Mouse (Mus musculus): ENCODE results near the gene Pgr.

Gene Pgr

DNA sequence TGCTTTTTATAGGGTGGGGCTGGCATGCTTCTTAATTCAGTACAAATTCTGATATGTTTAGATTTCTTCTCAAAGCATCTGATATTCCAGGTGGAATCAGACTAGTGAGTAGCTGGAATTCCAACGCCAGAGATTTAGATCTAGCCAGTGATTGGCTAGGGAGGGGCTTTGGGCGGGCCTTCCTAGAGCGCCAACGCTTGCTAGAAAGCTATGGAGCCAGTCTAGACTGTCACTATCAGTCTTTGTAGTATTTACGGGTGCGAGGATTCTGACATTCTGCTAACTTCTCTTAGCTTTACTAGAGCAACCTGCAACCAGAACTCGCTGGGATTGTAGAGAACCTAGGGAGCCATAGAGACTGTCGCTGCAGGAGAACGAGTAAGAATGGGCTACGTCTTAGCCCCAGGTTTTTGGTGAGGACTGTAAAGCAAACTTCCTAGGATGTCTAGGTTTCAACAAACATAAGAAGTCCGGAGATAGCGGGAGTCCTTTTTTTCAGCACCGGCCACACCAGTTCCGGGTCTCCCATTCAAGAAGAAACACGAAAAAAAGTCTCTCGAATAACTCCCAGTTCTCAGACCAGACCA is at the start of gene Pgr:
Pgr (plus strand) TSS at position 218 of the 587 bp plus-strand sequence.
- DNase-seq = peak in 1 of 2 experiments; percentile 10

DNA sequence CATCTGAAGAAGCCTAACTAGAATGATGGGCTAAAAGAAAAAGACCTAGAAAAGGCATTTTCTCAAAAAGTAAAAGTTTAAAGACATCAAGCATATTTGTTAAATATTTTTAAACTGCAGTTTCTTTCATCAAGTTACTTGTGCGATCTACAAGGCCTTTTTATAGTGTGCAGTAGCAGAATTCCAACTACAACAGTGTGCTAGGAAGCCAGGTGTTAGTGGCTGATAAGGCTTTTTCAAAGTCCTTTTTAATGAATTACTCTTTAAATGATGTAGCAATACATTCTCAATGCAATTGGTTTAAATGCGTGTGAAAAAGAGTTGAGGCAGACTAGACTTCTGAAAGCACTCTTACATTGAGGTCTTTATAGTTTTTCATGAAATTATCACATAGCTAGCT is 42.2 kb upstream of the Pgr start:
- DNase-seq = no peak

DNA sequence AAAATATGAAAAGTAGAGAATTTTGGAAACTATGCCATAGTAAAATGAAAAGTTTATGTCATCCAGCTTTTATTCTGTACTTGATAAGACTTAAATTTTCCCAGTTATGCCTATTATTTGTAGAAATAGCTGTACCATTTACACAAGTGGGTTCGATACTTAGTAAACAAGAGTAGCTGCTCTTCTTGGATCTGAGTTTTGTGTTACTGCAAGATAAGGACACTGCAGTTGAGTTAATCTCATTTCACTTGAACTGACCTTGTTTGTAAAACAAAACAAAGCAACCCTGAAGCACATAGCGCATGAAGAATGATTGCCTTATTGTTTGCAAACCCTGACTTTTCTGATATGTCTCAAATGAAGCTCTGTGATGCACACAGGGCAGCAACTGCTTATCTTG is 31.1 kb upstream of the Pgr start:
- no peak for DNase-seq

DNA sequence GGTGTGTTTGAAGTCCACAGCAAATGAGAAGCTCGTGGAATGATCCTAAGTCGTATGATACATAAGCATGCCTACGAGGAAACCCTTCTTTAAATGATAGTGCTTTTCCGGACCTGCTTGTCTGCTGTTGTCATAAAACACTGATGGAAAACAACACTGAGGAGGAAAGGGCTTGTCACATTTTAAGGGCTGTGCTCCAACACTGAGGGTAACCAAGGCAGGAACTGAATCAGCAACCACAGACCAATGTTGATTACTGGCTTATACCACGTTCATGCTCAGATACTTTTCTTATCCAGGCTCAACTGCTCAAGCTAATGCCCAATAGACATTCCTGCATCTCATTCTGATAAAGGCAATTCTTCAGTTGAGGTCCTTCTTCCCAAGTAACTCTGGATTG is 4.4 kb upstream of the Pgr start:
- no peak for DNase-seq

DNA sequence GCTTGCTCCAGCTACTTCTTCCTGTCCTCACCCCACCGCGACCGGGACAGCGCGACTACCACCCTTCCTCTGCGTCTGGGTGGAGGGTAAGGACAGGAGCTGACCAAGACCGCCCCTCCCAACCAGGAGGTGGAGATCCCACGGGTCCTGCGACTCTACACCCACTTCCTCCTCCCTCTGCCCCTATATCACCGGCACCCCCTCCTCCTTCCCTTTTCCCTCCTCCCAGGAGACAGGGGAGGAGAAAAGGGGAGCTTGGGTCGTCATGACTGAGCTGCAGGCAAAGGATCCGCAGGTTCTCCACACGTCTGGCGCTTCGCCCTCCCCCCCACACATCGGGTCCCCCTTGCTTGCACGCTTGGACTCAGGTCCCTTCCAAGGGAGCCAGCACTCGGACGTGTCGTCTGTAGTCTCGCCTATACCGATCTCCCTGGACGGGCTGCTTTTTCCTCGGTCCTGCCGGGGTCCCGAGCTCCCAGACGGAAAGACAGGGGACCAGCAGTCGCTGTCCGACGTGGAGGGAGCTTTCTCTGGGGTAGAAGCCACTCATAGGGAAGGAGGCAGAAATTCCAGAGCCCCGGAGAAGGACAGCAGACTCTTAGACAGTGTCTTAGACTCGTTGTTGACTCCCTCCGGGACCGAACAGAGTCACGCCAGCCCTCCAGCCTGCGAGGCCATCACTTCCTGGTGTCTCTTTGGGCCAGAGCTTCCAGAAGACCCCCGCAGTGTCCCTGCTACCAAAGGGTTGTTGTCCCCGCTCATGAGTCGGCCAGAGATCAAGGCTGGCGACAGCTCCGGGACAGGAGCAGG is 775 bp downstream of the Pgr start:
- peak; percentile 48 to 65 for DNase-seq

DNA sequence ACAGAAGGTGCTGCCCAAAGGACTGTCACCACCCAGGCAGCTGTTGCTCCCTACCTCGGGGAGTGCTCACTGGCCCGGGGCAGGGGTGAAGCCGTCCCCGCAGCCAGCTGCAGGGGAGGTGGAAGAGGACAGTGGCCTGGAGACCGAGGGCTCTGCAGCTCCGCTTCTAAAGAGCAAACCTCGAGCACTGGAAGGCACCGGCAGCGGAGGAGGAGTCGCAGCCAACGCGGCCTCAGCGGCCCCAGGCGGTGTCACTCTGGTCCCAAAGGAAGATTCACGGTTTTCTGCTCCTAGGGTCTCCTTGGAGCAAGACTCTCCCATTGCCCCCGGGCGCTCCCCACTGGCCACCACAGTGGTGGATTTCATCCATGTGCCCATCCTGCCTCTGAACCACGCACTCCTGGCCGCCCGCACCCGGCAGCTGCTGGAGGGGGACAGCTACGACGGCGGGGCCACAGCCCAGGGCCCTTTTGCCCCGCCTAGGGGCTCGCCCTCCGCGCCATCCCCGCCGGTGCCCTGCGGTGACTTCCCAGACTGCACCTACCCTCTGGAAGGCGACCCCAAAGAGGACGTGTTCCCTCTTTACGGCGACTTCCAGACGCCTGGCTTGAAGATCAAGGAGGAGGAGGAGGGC is 1.5 kb downstream of the Pgr start:
- DNase-seq = peak in 1 of 2 experiments; percentile 2

DNA sequence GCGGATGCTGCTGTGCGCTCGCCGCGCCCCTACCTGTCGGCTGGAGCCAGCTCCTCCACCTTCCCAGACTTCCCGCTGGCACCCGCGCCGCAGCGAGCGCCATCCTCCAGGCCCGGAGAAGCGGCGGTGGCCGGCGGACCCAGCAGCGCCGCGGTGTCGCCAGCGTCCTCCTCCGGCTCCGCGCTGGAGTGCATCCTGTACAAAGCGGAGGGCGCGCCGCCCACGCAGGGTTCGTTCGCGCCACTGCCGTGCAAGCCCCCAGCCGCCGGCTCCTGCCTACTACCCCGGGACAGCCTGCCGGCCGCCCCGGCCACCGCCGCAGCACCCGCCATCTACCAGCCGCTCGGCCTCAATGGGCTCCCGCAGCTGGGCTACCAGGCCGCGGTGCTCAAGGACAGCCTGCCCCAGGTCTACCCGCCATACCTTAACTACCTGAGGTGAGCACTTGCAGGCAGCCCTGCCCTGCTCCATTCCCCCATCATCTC is 2.1 kb downstream of the Pgr start:
- DNase-seq = peak; percentile 3 to 7

DNA sequence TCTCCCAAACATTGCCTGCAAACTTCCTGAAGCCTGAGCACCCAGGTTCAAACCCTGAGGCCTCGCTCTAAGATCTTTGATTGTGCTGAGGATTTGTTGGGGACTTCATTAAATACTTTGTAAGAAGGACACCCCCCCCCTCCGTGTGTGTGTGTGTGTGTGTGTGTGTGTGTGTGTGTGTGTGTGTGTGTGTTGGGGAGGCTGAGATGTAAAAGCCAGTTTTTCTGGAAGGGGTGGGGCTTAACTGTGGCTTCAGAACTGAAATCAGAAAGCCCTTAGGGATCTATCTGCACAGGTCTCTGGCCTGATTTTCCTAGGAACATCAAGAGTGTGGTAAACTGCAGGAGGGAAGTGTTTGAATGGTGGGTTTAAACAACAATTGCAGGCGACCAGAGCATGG is 2.6 kb downstream of the Pgr start:
- no peak for DNase-seq

DNA sequence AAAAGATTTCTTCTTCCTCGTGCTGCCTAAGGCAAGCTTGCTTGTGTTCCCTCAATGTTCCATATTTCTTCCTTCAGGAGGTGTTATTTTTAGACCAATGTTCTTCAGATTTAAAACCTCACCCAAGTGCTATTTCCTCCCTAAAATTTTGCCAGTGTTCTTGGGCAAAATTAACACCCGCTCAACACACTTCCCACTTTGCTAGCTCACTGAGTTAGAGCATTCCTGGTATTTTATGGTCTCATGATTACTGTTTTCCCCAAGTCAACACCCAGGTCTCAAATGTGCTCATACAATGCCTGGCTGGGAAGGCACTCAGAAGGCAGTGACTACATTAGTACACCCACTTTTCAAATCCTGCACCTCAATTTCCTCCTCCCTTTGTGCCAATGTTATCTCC is 27.9 kb downstream of the Pgr start:
- no peak for DNase-seq

DNA sequence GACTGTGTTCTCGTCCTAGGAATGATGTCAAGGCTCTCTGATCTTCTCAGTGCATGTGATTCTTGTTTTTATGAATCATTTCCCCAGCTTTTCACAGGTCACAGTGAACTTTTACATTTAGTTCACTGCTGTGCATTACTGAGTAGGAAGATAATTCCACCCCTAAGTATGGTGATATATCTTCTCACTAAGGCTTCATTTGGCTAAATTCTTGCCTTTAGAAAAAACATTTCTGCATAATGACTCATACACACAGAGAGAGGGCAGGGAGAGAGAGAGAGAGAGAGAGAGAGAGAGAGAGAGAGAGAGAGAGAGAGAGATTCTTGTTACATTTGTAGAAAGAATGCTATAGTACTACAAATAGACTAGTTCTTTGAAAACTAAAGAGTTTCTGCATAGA is 38.1 kb downstream of the Pgr start:
- no peak for DNase-seq

DNA sequence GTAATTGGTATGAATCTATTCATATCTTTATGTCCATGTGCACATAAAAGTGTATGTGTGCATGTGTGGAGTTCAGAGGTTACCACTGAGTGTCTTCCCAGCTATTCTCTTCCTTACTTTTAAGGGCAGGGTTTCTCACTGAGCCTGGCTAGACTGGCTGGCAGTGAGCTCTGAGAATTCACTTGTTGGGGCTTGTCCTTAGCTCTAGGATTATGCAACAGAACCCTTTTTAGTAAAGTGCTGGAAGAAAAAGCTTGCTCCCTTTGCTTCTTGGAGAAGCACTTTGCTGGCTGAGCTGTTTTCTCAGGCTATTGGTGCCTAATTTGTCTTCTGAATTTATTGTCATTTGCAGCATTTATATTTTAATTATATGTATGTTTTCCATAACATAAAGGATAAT is 53.7 kb downstream of the Pgr start:
- DNase-seq = no peak

DNA sequence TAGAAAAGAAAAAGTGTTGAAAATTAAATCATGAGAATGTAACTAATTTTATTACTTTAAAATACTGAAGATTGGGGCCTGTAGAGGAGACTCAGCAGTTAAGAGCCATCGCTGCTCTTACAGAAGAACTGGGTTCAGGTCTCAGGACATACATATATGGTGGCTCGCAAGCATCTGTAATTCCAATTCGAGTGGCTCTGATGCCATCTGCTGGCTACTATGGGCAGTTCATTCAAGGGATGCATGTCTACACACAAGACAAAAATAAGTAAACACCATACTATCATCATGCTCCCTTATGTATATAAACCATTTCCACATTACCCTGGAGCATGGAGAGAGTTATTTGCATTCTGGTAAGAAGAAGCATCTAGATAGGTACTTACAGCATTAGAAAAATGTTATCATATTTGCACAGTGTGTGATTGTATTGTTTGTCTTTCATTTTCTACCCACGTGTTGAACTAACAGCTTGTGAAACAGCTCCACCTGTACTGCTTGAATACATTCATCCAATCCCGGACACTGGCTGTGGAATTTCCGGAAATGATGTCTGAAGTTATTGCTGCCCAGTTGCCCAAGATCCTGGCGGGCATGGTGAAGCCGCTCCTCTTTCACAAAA is 65.0 kb downstream of the Pgr start:
- peak in 1 of 2 experiments; percentile 7 for DNase-seq

DNA sequence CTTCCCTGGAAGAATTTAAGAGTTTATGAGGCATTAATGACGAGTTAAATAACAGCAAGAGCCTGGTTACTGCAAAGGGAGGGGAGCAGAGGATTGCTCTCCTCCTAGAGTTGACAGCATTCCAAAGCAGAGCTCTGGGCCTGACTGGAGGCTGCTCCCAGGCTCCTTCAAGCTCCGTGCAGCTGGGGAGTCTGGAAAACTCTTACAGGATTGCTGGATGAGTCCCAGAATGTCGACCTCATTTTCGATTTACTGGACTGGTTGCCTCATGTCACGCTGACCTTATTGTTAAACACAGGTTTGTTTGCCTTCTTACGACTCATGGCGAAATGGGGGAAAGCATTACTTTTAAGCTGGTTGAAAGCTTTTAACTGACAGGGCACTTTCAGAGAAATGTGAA is 70.6 kb downstream of the Pgr start:
- peak in 1 of 2 experiments; percentile 4 for DNase-seq

DNA sequence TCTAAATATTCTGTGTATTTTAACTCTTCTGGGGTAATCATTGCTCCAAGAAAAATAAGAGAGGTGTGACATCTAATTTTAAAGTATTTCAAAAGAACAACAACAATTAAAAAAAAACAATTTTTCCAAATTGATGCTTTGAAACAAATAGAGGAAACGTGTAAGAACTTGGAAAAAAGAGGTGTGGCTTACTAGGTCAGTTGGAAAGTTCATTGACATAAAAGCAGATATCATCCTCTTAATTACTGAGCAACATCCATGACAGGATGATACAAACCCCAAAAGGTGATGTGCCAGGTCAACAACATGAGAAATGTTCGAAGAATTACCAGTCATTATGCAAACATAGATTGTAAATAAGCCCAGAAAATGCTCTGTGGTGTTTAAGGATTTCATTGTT is 71.9 kb downstream of the Pgr start, which contains the start of gene Gm16485:
Gm16485 (plus strand) TSS at position 301 of the 400 bp plus-strand sequence.
- no peak for DNase-seq

DNA sequence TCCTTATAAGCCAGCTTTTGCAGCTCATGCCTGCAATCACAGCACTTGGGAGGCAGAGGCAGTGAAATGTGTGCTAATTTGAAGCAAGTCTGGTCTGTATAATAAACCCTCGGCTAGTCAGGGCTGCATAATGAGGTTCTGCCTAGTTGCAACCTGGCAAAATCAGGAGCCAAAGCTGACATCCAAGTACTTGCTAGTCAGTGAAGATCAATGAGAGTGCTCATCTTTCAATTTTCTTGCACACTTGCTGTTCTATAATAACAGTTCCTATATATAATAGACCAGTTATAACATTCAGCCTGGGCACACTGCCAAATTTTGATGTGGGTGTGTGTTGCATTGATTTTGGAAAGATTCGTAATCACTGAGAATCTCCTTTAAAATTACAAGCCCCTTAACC is 78.1 kb downstream of the Pgr start:
- no peak for DNase-seq

DNA sequence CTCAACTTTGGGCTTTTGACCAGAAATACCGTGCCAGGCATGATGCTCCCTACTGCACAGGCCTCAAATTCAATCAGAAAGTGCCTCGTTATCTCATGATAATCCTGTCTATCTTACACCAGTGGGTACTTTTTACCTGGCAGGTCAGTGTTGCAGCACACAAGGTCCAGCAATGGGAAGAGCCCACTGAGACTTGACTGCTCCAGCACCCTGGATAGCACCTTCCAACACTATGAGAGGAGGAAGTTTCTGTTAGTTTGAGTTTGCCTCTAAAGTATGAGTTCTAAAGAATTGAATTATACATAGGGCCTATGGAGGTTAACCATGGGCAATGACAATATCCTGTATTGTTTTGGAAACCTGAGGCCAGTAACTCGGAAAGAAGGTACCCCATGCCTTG is 82.7 kb downstream of the Pgr start:
- DNase-seq = no peak

DNA sequence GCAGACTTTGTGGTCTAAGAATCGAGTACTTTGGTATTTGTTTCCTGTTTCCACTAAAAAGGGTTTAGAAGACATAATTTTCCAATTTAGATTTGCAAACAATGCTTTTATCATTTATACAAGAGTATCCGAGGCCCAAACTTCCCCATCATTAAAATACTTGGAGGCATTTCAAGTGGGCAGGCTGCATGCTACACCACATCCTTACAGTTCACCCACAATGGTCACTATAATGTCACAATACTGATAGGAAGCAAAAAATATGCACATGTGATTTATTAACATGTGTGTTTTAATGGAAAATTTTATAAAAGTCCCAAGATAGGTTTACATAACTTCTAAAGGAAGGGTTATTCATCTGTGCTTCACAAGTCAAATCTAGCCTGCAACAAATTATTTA is 96.9 kb downstream of the Pgr start:
- DNase-seq = no peak

DNA sequence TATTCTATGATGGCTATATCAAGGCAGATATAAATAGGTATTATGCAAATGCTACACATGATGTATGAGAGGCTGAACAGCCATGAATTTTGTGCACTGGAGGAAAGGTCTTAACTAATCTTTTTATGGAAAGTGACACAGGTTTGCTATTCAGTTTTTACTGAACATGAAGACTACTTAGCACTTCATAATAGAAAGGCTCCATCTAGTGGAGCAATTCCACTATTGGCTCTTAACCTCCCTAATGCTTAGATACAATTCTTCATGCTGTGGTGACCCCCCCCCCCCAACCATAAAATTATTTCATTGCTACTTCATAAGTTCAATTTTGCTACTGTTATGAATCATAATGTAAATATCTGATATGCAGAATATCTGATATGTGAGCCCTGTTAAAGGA is 101.5 kb downstream of the Pgr start:
- DNase-seq = no peak

DNA sequence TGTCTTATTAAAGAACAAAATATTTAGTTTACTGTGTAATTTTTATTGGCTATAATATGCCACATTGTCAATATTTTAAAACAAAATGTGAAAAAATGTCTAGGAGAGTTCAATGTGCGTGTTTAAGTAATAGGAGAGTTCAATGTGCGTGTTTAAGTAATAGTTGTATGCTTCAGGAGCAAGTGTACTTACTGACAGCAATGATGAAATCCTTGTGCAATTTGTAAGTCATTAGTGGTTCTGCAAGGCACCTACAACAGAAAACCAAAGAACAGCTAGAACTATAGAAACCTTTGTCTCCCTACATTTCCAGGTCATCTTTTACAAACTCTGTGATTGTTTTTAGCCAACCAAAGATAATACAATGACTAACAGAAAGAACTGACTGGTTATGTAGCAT is 115.5 kb downstream of the Pgr start:
- DNase-seq = no peak
